ENCODE assay signal across 9 mouse cellular contexts in genomic region chr1:171187851-171188700, GRCm38 (mm10). TPM values are rescaled to one million over a fixed set of nuclear protein-coding genes. Genes with fewer than 3 reads are reported as not detected.
DNase-seq lines count a peak whose midpoint lies in the region; ATAC-seq and TF ChIP-seq lines count a peak whose summit lies in the region.
"Had no signal": no experiment of that assay in that cellular context is flagged by ENCODE, and none has a peak within 500 bp of the region (broad histone marks: within the 10 kb centered on the region; RNA-seq: fewer than 3 reads in every experiment).

No protein-coding gene starts in this region.

- H3K9me3 ChIP-seq in limb, embryonic 14.5 days (ENCODE audit: control insufficient read depth, low read length), result no peaks in the 10 kb centered on the region
- no peaks in the 10 kb centered on the region for H3K9me3 ChIP-seq in limb, embryonic 10.5 days (replicated peaks)
- H3K9me3 ChIP-seq in hindbrain, embryonic 11.5 days (ENCODE audit: control insufficient read depth, low read length), result no peaks in the 10 kb centered on the region
- no peaks in the 10 kb centered on the region for H3K9me3 ChIP-seq in neural tube, embryonic 12.5 days
- H3K9me3 ChIP-seq: embryonic facial prominence, embryonic 12.5 days had no signal

- no peak for DNase-seq in limb, embryonic 14.5 days (ENCODE audit: low spot score)
- no peak for DNase-seq in limb, embryonic 10.5 days (ENCODE audit: low spot score)
- DNase-seq in embryo, embryonic 10.5 days (ENCODE audit: low spot score), result peak; percentile 63
- DNase-seq in hindbrain, embryonic 11.5 days (ENCODE audit: low spot score), result peak; percentile 52
- no peak for DNase-seq in T-cell, adult 2 months (ENCODE audit: low spot score)
- no peak for DNase-seq in urinary bladder, adult 18-20 months (ENCODE audit: low spot score in 2 of 2)
- DNase-seq: left cerebral cortex, postnatal 4 days had no signal

- no peak for ATAC-seq in limb, embryonic 14.5 days (ENCODE audit: low FRiP score, low read depth)
- peak; percentile 55; the same call in 1 of the 2 replicates for ATAC-seq in hindbrain, embryonic 11.5 days (ENCODE audit: low FRiP score)
- ATAC-seq in neural tube, embryonic 12.5 days (ENCODE audit: low FRiP score, low read depth), result no peak

- H3K4me1 ChIP-seq in limb, embryonic 14.5 days (ENCODE audit: control insufficient read depth, insufficient read depth, low read length), result peaks cover 21% of the 10 kb centered on the region
- peaks cover 35% of the 10 kb centered on the region for H3K4me1 ChIP-seq in limb, embryonic 10.5 days
- H3K4me1 ChIP-seq in hindbrain, embryonic 11.5 days (replicated peaks; ENCODE audit: control insufficient read depth, insufficient read depth, low read length), result no peaks in the 10 kb centered on the region; the same call in 1 of the 2 replicates
- peaks cover 25% of the 10 kb centered on the region for H3K4me1 ChIP-seq in neural tube, embryonic 12.5 days

- TF ChIP-seq POLR2A in limb, embryonic 14.5 days (IDR thresholded peaks at IDR 0.05; ENCODE audit: borderline replicate concordance, extremely low read depth, insufficient read depth, insufficient read length), result no peak

- H3K27me3 ChIP-seq in limb, embryonic 14.5 days (ENCODE audit: control insufficient read depth, insufficient read depth, low read length), result peaks cover 13% of the 10 kb centered on the region; the same call in 1 of the 2 replicates
- peaks cover 55% of the 10 kb centered on the region for H3K27me3 ChIP-seq in limb, embryonic 10.5 days (ENCODE audit: low read depth, poor library complexity, severe bottlenecking)
- peaks cover 6% of the 10 kb centered on the region for H3K27me3 ChIP-seq in hindbrain, embryonic 11.5 days (ENCODE audit: control insufficient read depth, insufficient read depth, low read length)
- H3K27me3 ChIP-seq in neural tube, embryonic 12.5 days (replicated peaks), result 0 out of 2 replicates have a peak, but pooled peaks cover 5% of the 10 kb centered on the region

- H3K36me3 ChIP-seq in limb, embryonic 14.5 days (ENCODE audit: control insufficient read depth, insufficient read depth, low read length), result no peaks in the 10 kb centered on the region
- H3K36me3 ChIP-seq in limb, embryonic 10.5 days, result no peaks in the 10 kb centered on the region
- H3K36me3 ChIP-seq in hindbrain, embryonic 11.5 days (ENCODE audit: control insufficient read depth, insufficient read depth, low read length), result no peaks in the 10 kb centered on the region
- no peaks in the 10 kb centered on the region for H3K36me3 ChIP-seq in neural tube, embryonic 12.5 days
- H3K36me3 ChIP-seq: embryonic facial prominence, embryonic 12.5 days had no signal

- H3K9ac ChIP-seq in limb, embryonic 14.5 days (ENCODE audit: low read depth, low read length, severe bottlenecking), result no peak overlapping the region
- no peak overlapping the region for H3K9ac ChIP-seq in hindbrain, embryonic 11.5 days (ENCODE audit: low read depth, low read length)
- H3K9ac ChIP-seq in neural tube, embryonic 12.5 days, result no peak overlapping the region
- H3K9ac ChIP-seq: embryonic facial prominence, embryonic 12.5 days had no signal

- 67% methylated on average over 13 of the region's 13 CpGs for WGBS in limb, embryonic 14.5 days
- WGBS in limb, embryonic 10.5 days, result 72% methylated on average over 13 of the region's 13 CpGs
- WGBS in hindbrain, embryonic 11.5 days, result 30% methylated on average over 13 of the region's 13 CpGs
- 27% methylated on average over 13 of the region's 13 CpGs for WGBS in neural tube, embryonic 12.5 days

- H3K27ac ChIP-seq in limb, embryonic 14.5 days (replicated peaks; ENCODE audit: low read depth, low read length), result 0 out of 2 replicates have a peak overlapping the region, but pooled peaks have one; percentile 2
- H3K27ac ChIP-seq in limb, embryonic 10.5 days, result no peak overlapping the region
- no peak overlapping the region for H3K27ac ChIP-seq in hindbrain, embryonic 11.5 days (ENCODE audit: low read depth, low read length)
- H3K27ac ChIP-seq in neural tube, embryonic 12.5 days, result no peak overlapping the region
- H3K27ac ChIP-seq: embryonic facial prominence, embryonic 12.5 days had no signal

- H3K4me2 ChIP-seq in limb, embryonic 14.5 days (replicated peaks; ENCODE audit: low read depth, low read length, severe bottlenecking), result no peak overlapping the region
- no peak overlapping the region for H3K4me2 ChIP-seq in hindbrain, embryonic 11.5 days (replicated peaks; ENCODE audit: low read depth, low read length)
- peak overlapping the region; percentile 25; the same call in 1 of the 2 replicates for H3K4me2 ChIP-seq in neural tube, embryonic 12.5 days (replicated peaks)
- H3K4me2 ChIP-seq: embryonic facial prominence, embryonic 12.5 days had no signal

- H3K4me3 ChIP-seq in limb, embryonic 14.5 days (replicated peaks; ENCODE audit: low read length), result no peak overlapping the region
- no peak overlapping the region for H3K4me3 ChIP-seq in limb, embryonic 10.5 days
- H3K4me3 ChIP-seq in hindbrain, embryonic 11.5 days (ENCODE audit: low read depth, low read length), result no peak overlapping the region
- H3K4me3 ChIP-seq in neural tube, embryonic 12.5 days, result no peak overlapping the region
- H3K4me3 ChIP-seq: embryonic facial prominence, embryonic 12.5 days had no signal

RNA-seq across cellular contexts. Expression of gene Pcp4l1, which starts 8.0 kb away (rescaled TPM):
- 3.3 and 3.9 TPM in 2 replicates for polyA plus RNA-seq in limb, embryonic 14.5 days (2012; rRNA removed)
- 6.0 and 6.3 TPM in 2 replicates for polyA plus RNA-seq in limb, embryonic 14.5 days (2014; fragmentation: Nextera tagmentation; extraction: Ambion mirVana)
- polyA plus RNA-seq in limb, embryonic 10.5 days (2016; fragmentation: Nextera tagmentation; extraction: Ambion mirVana), result 1.7 and 1.9 TPM in 2 replicates
- polyA plus RNA-seq in hindbrain, embryonic 11.5 days (2014; fragmentation: Nextera tagmentation; extraction: Ambion mirVana), result 31.4 and 33.4 TPM in 2 replicates
- polyA plus RNA-seq in neural tube, embryonic 12.5 days (2016; fragmentation: Nextera tagmentation; extraction: Ambion mirVana), result 5.9 and 6.2 TPM in 2 replicates

RNA-seq across cellular contexts. Expression of gene Nr1i3, which starts 25.7 kb away (rescaled TPM):
- polyA plus RNA-seq in limb, embryonic 14.5 days (2012; rRNA removed), result 0.04 and 0.06 TPM in 2 replicates
- 0.30 and 0.32 TPM in 2 replicates for polyA plus RNA-seq in limb, embryonic 14.5 days (2014; fragmentation: Nextera tagmentation; extraction: Ambion mirVana)
- polyA plus RNA-seq in limb, embryonic 10.5 days (2016; fragmentation: Nextera tagmentation; extraction: Ambion mirVana), result 0.23 and 0.34 TPM in 2 replicates
- 0.17 and 0.25 TPM in 2 replicates for polyA plus RNA-seq in hindbrain, embryonic 11.5 days (2014; fragmentation: Nextera tagmentation; extraction: Ambion mirVana)
- polyA plus RNA-seq in neural tube, embryonic 12.5 days (2016; fragmentation: Nextera tagmentation; extraction: Ambion mirVana), result 0.20 and 0.24 TPM in 2 replicates

RNA-seq across cellular contexts. Expression of gene Tomm40l, which starts 34.2 kb away (rescaled TPM):
- 26.3 and 29.4 TPM in 2 replicates for polyA plus RNA-seq in limb, embryonic 14.5 days (2012; rRNA removed)
- 28.6 and 29.2 TPM in 2 replicates for polyA plus RNA-seq in limb, embryonic 14.5 days (2014; fragmentation: Nextera tagmentation; extraction: Ambion mirVana)
- 32.2 and 32.5 TPM in 2 replicates for polyA plus RNA-seq in limb, embryonic 10.5 days (2016; fragmentation: Nextera tagmentation; extraction: Ambion mirVana)
- 23.5 and 28.8 TPM in 2 replicates for polyA plus RNA-seq in hindbrain, embryonic 11.5 days (2014; fragmentation: Nextera tagmentation; extraction: Ambion mirVana)
- polyA plus RNA-seq in neural tube, embryonic 12.5 days (2016; fragmentation: Nextera tagmentation; extraction: Ambion mirVana), result 30.1 and 30.8 TPM in 2 replicates

RNA-seq across cellular contexts. Expression of gene Apoa2, which starts 36.8 kb away (rescaled TPM):
- 4.7 and 8.1 TPM in 2 replicates for polyA plus RNA-seq in limb, embryonic 14.5 days (2012; rRNA removed)
- polyA plus RNA-seq in limb, embryonic 14.5 days (2014; fragmentation: Nextera tagmentation; extraction: Ambion mirVana), result 1.6 and 1.9 TPM in 2 replicates
- polyA plus RNA-seq in limb, embryonic 10.5 days (2016; fragmentation: Nextera tagmentation; extraction: Ambion mirVana), result 1.9 and 2.6 TPM in 2 replicates
- 3.1 and 5.0 TPM in 2 replicates for polyA plus RNA-seq in hindbrain, embryonic 11.5 days (2014; fragmentation: Nextera tagmentation; extraction: Ambion mirVana)
- polyA plus RNA-seq in neural tube, embryonic 12.5 days (2016; fragmentation: Nextera tagmentation; extraction: Ambion mirVana), result 5.4 and 7.6 TPM in 2 replicates

RNA-seq across cellular contexts. Expression of gene Mpz, which starts 37.6 kb away (rescaled TPM):
- 14.6 and 19.8 TPM in 2 replicates for polyA plus RNA-seq in limb, embryonic 14.5 days (2012; rRNA removed)
- 4.9 and 5.3 TPM in 2 replicates for polyA plus RNA-seq in limb, embryonic 14.5 days (2014; fragmentation: Nextera tagmentation; extraction: Ambion mirVana)
- 0.44 TPM in 1 of 2 replicates, not detected in the other for polyA plus RNA-seq in limb, embryonic 10.5 days (2016; fragmentation: Nextera tagmentation; extraction: Ambion mirVana)
- polyA plus RNA-seq in hindbrain, embryonic 11.5 days (2014; fragmentation: Nextera tagmentation; extraction: Ambion mirVana), result 0.99 and 1.5 TPM in 2 replicates
- 6.5 and 7.8 TPM in 2 replicates for polyA plus RNA-seq in neural tube, embryonic 12.5 days (2016; fragmentation: Nextera tagmentation; extraction: Ambion mirVana)

Comparison
In these comparisons a context has a peak if more than half of its experiments do, and no peak if none do; other contexts are left out.
1. DNase-seq: peak in embryo, embryonic 10.5 days (single experiment) and hindbrain, embryonic 11.5 days (single experiment); none in limb, embryonic 14.5 days (single experiment), limb, embryonic 10.5 days (single experiment), T-cell, adult 2 months (single experiment) and urinary bladder, adult 18-20 months (0 of 2).